Mouse (Mus musculus): ENCODE data around the gene Gjb3.

DNA sequence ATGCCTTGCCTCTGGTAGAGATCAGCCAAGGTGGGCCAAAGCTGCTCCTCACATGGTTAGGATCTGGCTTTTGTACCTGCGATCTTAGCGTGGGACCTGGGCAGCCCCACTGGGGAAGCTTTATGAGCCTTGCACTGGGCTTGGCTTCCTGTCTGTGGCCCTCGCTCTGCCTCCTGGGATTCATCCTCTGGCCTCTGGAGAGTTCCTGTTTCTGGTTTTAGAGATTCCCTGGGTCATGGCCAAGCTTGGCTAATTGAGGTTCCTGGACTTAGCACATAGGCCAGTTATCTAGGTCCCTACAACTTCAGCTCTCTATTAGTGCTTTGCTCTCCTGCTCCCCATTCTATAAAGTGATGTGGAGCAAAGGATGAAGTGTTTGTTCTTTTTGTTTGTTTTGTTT, 26.8 kb downstream of the Gjb3 start:
- no peak for TF ChIP-seq GATA1 (IDR thresholded peaks at IDR 0.05; ENCODE audit: borderline replicate concordance, low read length)
- no peak for TF ChIP-seq FLI1 (IDR thresholded peaks at IDR 0.05; ENCODE audit: low read length)

Measured in megakaryocyte, embryonic 14.5 days (primary cell).